Mouse (Mus musculus): ENCODE data around the gene Cfap46. TPM values are rescaled to one million over a fixed set of nuclear protein-coding genes. Genes with fewer than 3 reads are reported as not detected.

Cfap46 gene
- polyA plus RNA-seq, 1 experiment from 2014 or later = 0.05 TPM

GRCm38 (mm10) chr7:139583094-139583737, 100.4 kb downstream of the Cfap46 start:
- Histone ChIP-seq H3K4me1 (ENCODE audit: insufficient read depth, low read length) (peaks cover 29% of the 10 kb centered on the region), H3K9me3 (ENCODE audit: low read length) (no peaks in the 10 kb centered on the region), H3K4me3 (ENCODE audit: low read length) (no peak overlapping the region; the same call in 1 of the 2 replicates), H3K36me3 (ENCODE audit: insufficient read depth, low read length) (peaks cover 8% of the 10 kb centered on the region; the same call in 1 of the 2 replicates), H3K4me2 (replicated peaks; ENCODE audit: low read depth, low read length) (peak overlapping the region; percentile 59; the same call in 1 of the 2 replicates), H3K27ac (ENCODE audit: low read length) (no peak overlapping the region), H3K27me3 (ENCODE audit: insufficient read depth, low read length) (peaks cover 100% of the 10 kb centered on the region), H3K9ac (replicated peaks; ENCODE audit: low read length) (no peak overlapping the region)
- WGBS = 7% methylated on average over 17 of the region's 17 CpGs
- no peak for ATAC-seq (ENCODE audit: low FRiP score, low TSS enrichment)

- no peak within 1 kb of the TSS for H3K9ac ChIP-seq (replicated peaks; ENCODE audit: low read length)
- peaks cover 29% of the 10 kb centered on the region for H3K4me1 ChIP-seq (ENCODE audit: insufficient read depth, low read length)
- no peaks in the 10 kb centered on the region for H3K9me3 ChIP-seq (ENCODE audit: low read length)
- peak within 1 kb of the TSS; percentile 59 for H3K4me2 ChIP-seq (replicated peaks; ENCODE audit: low read depth, low read length)
- under 1% methylated on average over 54 of the region's 56 CpGs for WGBS
- H3K4me3 ChIP-seq (ENCODE audit: low read length) = peak within 1 kb of the TSS; percentile 46
- H3K27ac ChIP-seq (ENCODE audit: low read length) = no peak within 1 kb of the TSS
- peak; percentile 71; the same call in 1 of the 2 replicates for ATAC-seq (ENCODE audit: low FRiP score, low TSS enrichment)
- peaks cover 99% of the 10 kb centered on the region for H3K27me3 ChIP-seq (ENCODE audit: insufficient read depth, low read length)
- H3K36me3 ChIP-seq (ENCODE audit: insufficient read depth, low read length) = peaks cover 11% of the 10 kb centered on the region; the same call in 1 of the 2 replicates
Observed at GRCm38 (mm10) chr7:139582595-139582994, 101.0 kb downstream of the Cfap46 start, which contains the start of gene Nkx6-2. Gene Nkx6-2, minus strand, starts transcription at chr7:139582797.

GRCm38 (mm10) chr7:139581801-139582571, 101.6 kb downstream of the Cfap46 start:
- Histone ChIP-seq H3K4me3 (ENCODE audit: low read length) (peak overlapping the region; percentile 46), H3K36me3 (ENCODE audit: insufficient read depth, low read length) (peaks cover 11% of the 10 kb centered on the region; the same call in 1 of the 2 replicates), H3K9ac (replicated peaks; ENCODE audit: low read length) (no peak overlapping the region), H3K27me3 (ENCODE audit: insufficient read depth, low read length) (peaks cover 96% of the 10 kb centered on the region), H3K4me2 (replicated peaks; ENCODE audit: low read depth, low read length) (peak overlapping the region; percentile 59), H3K27ac (ENCODE audit: low read length) (no peak overlapping the region), H3K9me3 (ENCODE audit: low read length) (no peaks in the 10 kb centered on the region), H3K4me1 (ENCODE audit: insufficient read depth, low read length) (peaks cover 31% of the 10 kb centered on the region)
- peak; percentile 30; the same call in 1 of the 2 replicates for ATAC-seq (ENCODE audit: low FRiP score, low TSS enrichment)
- under 1% methylated on average over 75 of the region's 82 CpGs for WGBS

- H3K4me1 ChIP-seq (ENCODE audit: insufficient read depth, low read length) = peaks cover 33% of the 10 kb centered on the region
- peak overlapping the region; percentile 59 for H3K4me2 ChIP-seq (replicated peaks; ENCODE audit: low read depth, low read length)
- peaks cover 87% of the 10 kb centered on the region for H3K27me3 ChIP-seq (ENCODE audit: insufficient read depth, low read length)
- no peak overlapping the region for H3K27ac ChIP-seq (ENCODE audit: low read length)
- H3K9me3 ChIP-seq (ENCODE audit: low read length) = no peaks in the 10 kb centered on the region
- peak overlapping the region; percentile 46 for H3K4me3 ChIP-seq (ENCODE audit: low read length)
- WGBS = under 1% methylated on average over 78 of the region's 78 CpGs
- H3K36me3 ChIP-seq (ENCODE audit: insufficient read depth, low read length) = peaks cover 11% of the 10 kb centered on the region; the same call in 1 of the 2 replicates
- no peak overlapping the region for H3K9ac ChIP-seq (replicated peaks; ENCODE audit: low read length)
- no peak for ATAC-seq (ENCODE audit: low FRiP score, low TSS enrichment)
Observed at GRCm38 (mm10) chr7:139580851-139581775, 102.5 kb downstream of the Cfap46 start.

- 70% methylated on average over 21 of the region's 21 CpGs for WGBS
- no peak overlapping the region for H3K4me2 ChIP-seq (replicated peaks; ENCODE audit: low read depth, low read length)
- H3K4me3 ChIP-seq (ENCODE audit: low read length) = no peak overlapping the region
- peaks cover 70% of the 10 kb centered on the region for H3K27me3 ChIP-seq (ENCODE audit: insufficient read depth, low read length)
- no peaks in the 10 kb centered on the region for H3K9me3 ChIP-seq (ENCODE audit: low read length)
- H3K36me3 ChIP-seq (ENCODE audit: insufficient read depth, low read length) = peaks cover 18% of the 10 kb centered on the region; the same call in 1 of the 2 replicates
- ATAC-seq (ENCODE audit: low FRiP score, low TSS enrichment) = no peak
- peaks cover 30% of the 10 kb centered on the region for H3K4me1 ChIP-seq (ENCODE audit: insufficient read depth, low read length)
- H3K27ac ChIP-seq (ENCODE audit: low read length) = no peak overlapping the region
- H3K9ac ChIP-seq (replicated peaks; ENCODE audit: low read length) = no peak overlapping the region
Observed at GRCm38 (mm10) chr7:139579261-139579905, 104.2 kb downstream of the Cfap46 start.

- peak; percentile 55; the same call in 1 of the 2 replicates for ATAC-seq (ENCODE audit: low FRiP score, low TSS enrichment)
- 52% methylated on average over 16 of the region's 16 CpGs for WGBS
Observed at GRCm38 (mm10) chr7:139576064-139576686, 107.4 kb downstream of the Cfap46 start.

GRCm38 (mm10) chr7:139572665-139573064, 111.0 kb downstream of the Cfap46 start:
- no peak overlapping the region for H3K9ac ChIP-seq (replicated peaks; ENCODE audit: low read length)
- no peak overlapping the region for H3K4me3 ChIP-seq (ENCODE audit: low read length)
- H3K4me1 ChIP-seq (ENCODE audit: insufficient read depth, low read length) = peaks cover 5% of the 10 kb centered on the region; the same call in 1 of the 2 replicates
- peaks cover 7% of the 10 kb centered on the region; the same call in 1 of the 2 replicates for H3K36me3 ChIP-seq (ENCODE audit: insufficient read depth, low read length)
- no peak overlapping the region for H3K4me2 ChIP-seq (replicated peaks; ENCODE audit: low read depth, low read length)
- H3K9me3 ChIP-seq (ENCODE audit: low read length) = no peaks in the 10 kb centered on the region
- ATAC-seq (ENCODE audit: low FRiP score, low TSS enrichment) = no peak
- WGBS = 97% methylated on average over 3 of the region's 3 CpGs
- no peak overlapping the region for H3K27ac ChIP-seq (ENCODE audit: low read length)
- H3K27me3 ChIP-seq (ENCODE audit: insufficient read depth, low read length) = peaks cover 3% of the 10 kb centered on the region; the same call in 1 of the 2 replicates

More at GRCm38 (mm10) chr7:139576064-139576686, 107.4 kb downstream of the Cfap46 start:
- Histone ChIP-seq H3K9ac (replicated peaks; ENCODE audit: low read length) (no peak overlapping the region), H3K27me3 (ENCODE audit: insufficient read depth, low read length) (peaks cover 38% of the 10 kb centered on the region), H3K9me3 (ENCODE audit: low read length) (no peaks in the 10 kb centered on the region), H3K36me3 (ENCODE audit: insufficient read depth, low read length) (peaks cover 18% of the 10 kb centered on the region; the same call in 1 of the 2 replicates), H3K4me2 (replicated peaks; ENCODE audit: low read depth, low read length) (no peak overlapping the region), H3K4me3 (ENCODE audit: low read length) (no peak overlapping the region), H3K27ac (ENCODE audit: low read length) (no peak overlapping the region), H3K4me1 (ENCODE audit: insufficient read depth, low read length) (peaks cover 9% of the 10 kb centered on the region; the same call in 1 of the 2 replicates)

- Histone ChIP-seq H3K4me3 (ENCODE audit: low read length) (no peak overlapping the region), H3K36me3 (ENCODE audit: insufficient read depth, low read length) (peaks cover 7% of the 10 kb centered on the region; the same call in 1 of the 2 replicates), H3K27ac (ENCODE audit: low read length) (no peak overlapping the region), H3K4me2 (replicated peaks; ENCODE audit: low read depth, low read length) (no peak overlapping the region), H3K27me3 (ENCODE audit: insufficient read depth, low read length) (no peaks in the 10 kb centered on the region), H3K4me1 (ENCODE audit: insufficient read depth, low read length) (no peaks in the 10 kb centered on the region), H3K9ac (replicated peaks; ENCODE audit: low read length) (no peak overlapping the region), H3K9me3 (ENCODE audit: low read length) (no peaks in the 10 kb centered on the region)
- ATAC-seq (ENCODE audit: low FRiP score, low TSS enrichment) = peak; percentile 66; the same call in 1 of the 2 replicates
- WGBS = 87% methylated on average over 5 of the region's 5 CpGs
Observed at GRCm38 (mm10) chr7:139570788-139571187, 112.8 kb downstream of the Cfap46 start.

Measured in kidney, embryonic 16.5 days (tissue).